16 mouse cellular contexts compared by ENCODE assay signal in genomic region chr14:104611467-104611866, GRCm38 (mm10).
"Had no signal": no experiment of that assay in that cellular context is flagged by ENCODE, and none has a peak within 500 bp of the region (broad histone marks: within the 10 kb centered on the region; RNA-seq: fewer than 3 reads in every experiment).

No protein-coding gene starts in this region.

- H3K9me3 ChIP-seq: kidney, embryonic 15.5 days; limb, embryonic 12.5 days; lung, embryonic 15.5 days; neural tube, embryonic 13.5 days had no signal

- H3K4me3 ChIP-seq: kidney, embryonic 15.5 days; limb, embryonic 12.5 days; liver, embryonic 13.5 days; lung, embryonic 15.5 days; megakaryocyte, embryonic 14.5 days; neural tube, embryonic 13.5 days had no signal

- H3K27me3 ChIP-seq: kidney, embryonic 15.5 days; limb, embryonic 12.5 days; liver, embryonic 13.5 days; lung, embryonic 15.5 days; megakaryocyte, embryonic 14.5 days; neural tube, embryonic 13.5 days had no signal

- H3K27ac ChIP-seq: kidney, embryonic 15.5 days; limb, embryonic 12.5 days; liver, embryonic 13.5 days; lung, embryonic 15.5 days; macrophage; neural tube, embryonic 13.5 days had no signal

- H3K36me3 ChIP-seq: kidney, embryonic 15.5 days; limb, embryonic 12.5 days; liver, embryonic 13.5 days; lung, embryonic 15.5 days; neural tube, embryonic 13.5 days had no signal

- H3K4me1 ChIP-seq: kidney, embryonic 15.5 days; limb, embryonic 12.5 days; liver, embryonic 13.5 days; lung, embryonic 15.5 days; megakaryocyte, embryonic 14.5 days; neural tube, embryonic 13.5 days had no signal

- H3K4me2 ChIP-seq: kidney, embryonic 15.5 days; limb, embryonic 12.5 days; liver, embryonic 13.5 days; lung, embryonic 15.5 days; midbrain, embryonic 11.5 days; neural tube, embryonic 13.5 days had no signal

- H3K9ac ChIP-seq: kidney, embryonic 15.5 days; limb, embryonic 12.5 days; liver, embryonic 13.5 days; liver, postnatal 0 days; lung, embryonic 15.5 days; neural tube, embryonic 13.5 days had no signal

- ATAC-seq: liver, postnatal 0 days; midbrain, embryonic 16.5 days had no signal

- DNase-seq: kidney, postnatal 14 days; liver; liver, embryonic 13.5 days; liver, postnatal 0 days; lung, postnatal 14 days; right cerebral cortex, adult 18-20 months; right cerebral cortex, postnatal 25 days; thymus, postnatal 14 days had no signal
